Comparison of ENCODE assay signal across 8 mouse cellular contexts in genomic region chr8:70139026-70139857, GRCm38 (mm10). TPM values are rescaled to one million over a fixed set of nuclear protein-coding genes. Genes with fewer than 3 reads are reported as not detected.
A peak's percentile ranks its signal among the peaks of the same experiment; 100 is the strongest.
DNase-seq lines count a peak whose midpoint lies in the region; ATAC-seq lines count a peak whose summit lies in the region.

TSS of gene Rfxank (minus strand) at chr8:70139154.
TSS of gene Borcs8 (plus strand) at chr8:70139499.
TSS of gene Mef2b (plus strand) at chr8:70139711.

- peaks cover 5% of the 10 kb centered on the region for H3K4me1 ChIP-seq in brown adipose tissue, adult 24 weeks (ENCODE audit: control insufficient read depth, insufficient read depth, insufficient read length, low read length)
- peaks cover 32% of the 10 kb centered on the region for H3K4me1 ChIP-seq in heart, embryonic 13.5 days
- peaks cover 34% of the 10 kb centered on the region for H3K4me1 ChIP-seq in liver, embryonic 12.5 days
- peaks cover 16% of the 10 kb centered on the region for H3K4me1 ChIP-seq in stomach, embryonic 15.5 days

- H3K27me3 ChIP-seq in heart, embryonic 13.5 days (replicated peaks): no peaks in the 10 kb centered on the region
- H3K27me3 ChIP-seq in liver, embryonic 12.5 days (replicated peaks): no peaks in the 10 kb centered on the region
- no peaks in the 10 kb centered on the region for H3K27me3 ChIP-seq in stomach, embryonic 15.5 days (replicated peaks)

- peak; percentile 100 for DNase-seq in CD4-positive, CD25-positive, alpha-beta regulatory T cell, adult 2 months (ENCODE audit: low read depth, low spot score)
- DNase-seq in fat pad, adult 2 months (ENCODE audit: extremely low read depth, low read depth, low spot score): peak; percentile 83
- DNase-seq in kidney, postnatal 10 days: peak; percentile 100
- peak; percentile 99 for DNase-seq in natural killer cell, adult 2 months (ENCODE audit: low spot score in 2 of 2)

- under 1% methylated on average over 46 of the region's 46 CpGs for WGBS in heart, embryonic 13.5 days
- WGBS in liver, embryonic 12.5 days (ENCODE audit: insufficient replicate concordance): under 1% methylated on average over 46 of the region's 46 CpGs
- WGBS in stomach, embryonic 15.5 days: under 1% methylated on average over 46 of the region's 46 CpGs

- H3K4me3 ChIP-seq in brown adipose tissue, adult 24 weeks (ENCODE audit: insufficient read depth, low read depth, low read length): peak within 1 kb of the TSS; percentile 81
- peak within 1 kb of the TSS; percentile 86 for H3K4me3 ChIP-seq in heart, embryonic 13.5 days
- H3K4me3 ChIP-seq in liver, embryonic 12.5 days: peak within 1 kb of the TSS; percentile 84
- peak within 1 kb of the TSS; percentile 81 for H3K4me3 ChIP-seq in stomach, embryonic 15.5 days (replicated peaks)

- H3K27ac ChIP-seq in brown adipose tissue, adult 24 weeks (replicated peaks; ENCODE audit: low read depth, low read length): peak within 1 kb of the TSS; percentile 80
- peak within 1 kb of the TSS; percentile 84 for H3K27ac ChIP-seq in heart, embryonic 13.5 days (replicated peaks)
- peak within 1 kb of the TSS; percentile 93 for H3K27ac ChIP-seq in liver, embryonic 12.5 days
- peak within 1 kb of the TSS; percentile 84 for H3K27ac ChIP-seq in stomach, embryonic 15.5 days

- peak; percentile 96 for ATAC-seq in heart, embryonic 13.5 days (ENCODE audit: extremely low read depth, insufficient number of reproducible peaks, low FRiP score, low TSS enrichment)
- ATAC-seq in liver, embryonic 12.5 days: peak; percentile 96
- ATAC-seq in stomach, embryonic 15.5 days (ENCODE audit: insufficient read depth, low FRiP score, low read depth): peak; percentile 97

- H3K9me3 ChIP-seq in heart, embryonic 13.5 days: no peaks in the 10 kb centered on the region
- no peaks in the 10 kb centered on the region for H3K9me3 ChIP-seq in liver, embryonic 12.5 days (replicated peaks)
- H3K9me3 ChIP-seq in stomach, embryonic 15.5 days: no peaks in the 10 kb centered on the region

- peak within 1 kb of the TSS; percentile 87 for H3K9ac ChIP-seq in heart, embryonic 13.5 days
- peak within 1 kb of the TSS; percentile 83 for H3K9ac ChIP-seq in liver, embryonic 12.5 days
- peak within 1 kb of the TSS; percentile 73 for H3K9ac ChIP-seq in stomach, embryonic 15.5 days

- peak within 1 kb of the TSS; percentile 88 for H3K4me2 ChIP-seq in heart, embryonic 13.5 days
- H3K4me2 ChIP-seq in liver, embryonic 12.5 days: peak within 1 kb of the TSS; percentile 81
- H3K4me2 ChIP-seq in stomach, embryonic 15.5 days: peak within 1 kb of the TSS; percentile 70

- H3K36me3 ChIP-seq in heart, embryonic 13.5 days: peaks cover 61% of the 10 kb centered on the region
- H3K36me3 ChIP-seq in liver, embryonic 12.5 days: peaks cover 62% of the 10 kb centered on the region
- H3K36me3 ChIP-seq in stomach, embryonic 15.5 days: peaks cover 29% of the 10 kb centered on the region

RNA-seq across cellular contexts. Expression of gene Rfxank, which starts in this region (rescaled TPM):
- 18.6 and 21.4 TPM in 2 replicates for polyA plus RNA-seq in brown adipose tissue, adult 24 weeks (2012; ENCODE audit: insufficient read depth, insufficient read length, missing spikeins)
- polyA plus RNA-seq in heart, embryonic 13.5 days (2015; fragmentation: Nextera tagmentation; extraction: Ambion mirVana): 15.1 and 17.0 TPM in 2 replicates
- 9.6 and 9.8 TPM in 2 replicates for polyA plus RNA-seq in liver, embryonic 12.5 days (2016; fragmentation: Nextera tagmentation; extraction: Ambion mirVana)
- 14.4 and 14.8 TPM in 2 replicates for polyA plus RNA-seq in stomach, embryonic 15.5 days (2015; fragmentation: Nextera tagmentation; extraction: Ambion mirVana)

RNA-seq across cellular contexts. Expression of gene Borcs8, which starts in this region (rescaled TPM):
- 63.7 and 77.1 TPM in 2 replicates for polyA plus RNA-seq in brown adipose tissue, adult 24 weeks (2012; ENCODE audit: insufficient read depth, insufficient read length, missing spikeins)
- polyA plus RNA-seq in heart, embryonic 13.5 days (2015; fragmentation: Nextera tagmentation; extraction: Ambion mirVana): 36.1 and 40.0 TPM in 2 replicates
- polyA plus RNA-seq in liver, embryonic 12.5 days (2016; fragmentation: Nextera tagmentation; extraction: Ambion mirVana): 25.1 and 28.8 TPM in 2 replicates
- 42.6 and 43.2 TPM in 2 replicates for polyA plus RNA-seq in stomach, embryonic 15.5 days (2015; fragmentation: Nextera tagmentation; extraction: Ambion mirVana)

RNA-seq across cellular contexts. Expression of gene Mef2b, which starts in this region (rescaled TPM):
- polyA plus RNA-seq in brown adipose tissue, adult 24 weeks (2012; ENCODE audit: insufficient read depth, insufficient read length, missing spikeins): not detected in 2 replicates
- 0.15 and 0.40 TPM in 2 replicates for polyA plus RNA-seq in heart, embryonic 13.5 days (2015; fragmentation: Nextera tagmentation; extraction: Ambion mirVana)
- polyA plus RNA-seq in liver, embryonic 12.5 days (2016; fragmentation: Nextera tagmentation; extraction: Ambion mirVana): 0.23 and 0.36 TPM in 2 replicates
- polyA plus RNA-seq in stomach, embryonic 15.5 days (2015; fragmentation: Nextera tagmentation; extraction: Ambion mirVana): 0.19 and 0.26 TPM in 2 replicates

Comparison
In these comparisons a context has a peak if more than half of its experiments do, and no peak if none do; other contexts are left out.
1. Peak in every context shown above with its lines: DNase-seq, ATAC-seq, H3K4me3 ChIP-seq and H3K27ac ChIP-seq.